Mouse (Mus musculus) T-helper 17 cell (primary cell): ENCODE data around the gene Elf2.

ENCODE experiments used
- in situ Hi-C, 2 experiments: fragments of 300-600 bp; cut with MboI, MseI; formaldehyde crosslinking; loops; 1 replicate in 1 of 2; 2 replicates in 1 of 2; pipeline ENCODE4 v1.15.1; 2025; ENCODE audit warnings: high pct_unique_total_duplicates in 2 of 2

The Elf2 gene

GRCm38 (mm10) chr3:51220846-51221245 lies 119.6 kb downstream of the Elf2 start:
- in situ Hi-C loops = loop anchor here in 1 of 2 experiments (5.0 to 25.0 kb wide), 2 partner anchors 421 to 484 kb away; no protein-coding TSS in a partner anchor

GRCm38 (mm10) chr3:51219213-51219612 lies 121.2 kb downstream of the Elf2 start:
- in situ Hi-C loops = loop anchor here in 1 of 2 experiments (25.0 kb wide), 1 partner anchor 482 kb away; no protein-coding TSS in a partner anchor

GRCm38 (mm10) chr3:51218385-51218784 lies 122.1 kb downstream of the Elf2 start:
- in situ Hi-C loops = loop anchor here in 1 of 2 experiments (25.0 kb wide), 1 partner anchor 481 kb away; no protein-coding TSS in a partner anchor

- in situ Hi-C loops = loop anchor here in 1 of 2 experiments (25.0 kb wide), 1 partner anchor 479 kb away; no protein-coding TSS in a partner anchor
These were observed 124.1 kb downstream of the Elf2 start for GRCm38 (mm10) chr3:51216351-51216750.

GRCm38 (mm10) chr3:51215681-51216080 lies 124.8 kb downstream of the Elf2 start:
- in situ Hi-C loops = loop anchor here in 1 of 2 experiments (25.0 kb wide), 1 partner anchor 478 kb away; no protein-coding TSS in a partner anchor

- in situ Hi-C loops = loop anchor here in 1 of 2 experiments (25.0 kb wide), 1 partner anchor 476 kb away; no protein-coding TSS in a partner anchor
These were observed 127.4 kb downstream of the Elf2 start for GRCm38 (mm10) chr3:51213111-51213510.

- in situ Hi-C loops = loop anchor here in 1 of 2 experiments (25.0 kb wide), 1 partner anchor 473 kb away; no protein-coding TSS in a partner anchor
These were observed 130.0 kb downstream of the Elf2 start for GRCm38 (mm10) chr3:51210485-51210884.

- in situ Hi-C loops = loop anchor here in 1 of 2 experiments (25.0 kb wide), 1 partner anchor 472 kb away; no protein-coding TSS in a partner anchor
These were observed 130.8 kb downstream of the Elf2 start for GRCm38 (mm10) chr3:51209503-51210314.

GRCm38 (mm10) chr3:51208633-51209032 lies 131.8 kb downstream of the Elf2 start:
- in situ Hi-C loops = loop anchor here in 1 of 2 experiments (25.0 kb wide), 1 partner anchor 471 kb away; no protein-coding TSS in a partner anchor

- in situ Hi-C loops = loop anchor here in 1 of 2 experiments (25.0 kb wide), 1 partner anchor 469 kb away; no protein-coding TSS in a partner anchor
These were observed 133.9 kb downstream of the Elf2 start for GRCm38 (mm10) chr3:51206521-51206920.

- in situ Hi-C loops = loop anchor here in 1 of 2 experiments (25.0 kb wide), 1 partner anchor 468 kb away; no protein-coding TSS in a partner anchor
These were observed 135.6 kb downstream of the Elf2 start for GRCm38 (mm10) chr3:51204897-51205296.

GRCm38 (mm10) chr3:51204441-51204840 lies 136.0 kb downstream of the Elf2 start:
- in situ Hi-C loops = loop anchor here in 1 of 2 experiments (25.0 kb wide), 1 partner anchor 467 kb away; no protein-coding TSS in a partner anchor

- in situ Hi-C loops = loop anchor here in 1 of 2 experiments (25.0 kb wide), 1 partner anchor 467 kb away; no protein-coding TSS in a partner anchor
These were observed 136.6 kb downstream of the Elf2 start for GRCm38 (mm10) chr3:51203906-51204305.
